Mouse (Mus musculus) megakaryocyte, embryonic 14.5 days (primary cell): ENCODE data around the gene Cox5a.

Source experiments
- FLI1 ChIP-seq: IDR thresholded peaks from 2 replicates; pipeline ENCODE4 v1.6.1; 2012; ENCODE audit warnings: low read length, inconsistent platforms, mixed read lengths
- GATA1 ChIP-seq: IDR thresholded peaks from 3 replicates; pipeline ENCODE4 v1.6.1; 2012; ENCODE audit warnings: mixed read lengths, low read length, inconsistent platforms, borderline replicate concordance

GRCm38 (mm10) chr9:57504891-57505290 lies 16.2 kb upstream of the Cox5a start:
- TF ChIP-seq GATA1 (no peak), FLI1 (no peak)
